Mouse (Mus musculus) erythroid progenitor cell, adult 5-6 weeks (primary cell): ENCODE measurements at regions not wholly inside any gene's neighbourhood (a gene's known extent, or its start where the extent isn't known, plus 50 kb on each side); places are given as distances from the start of the nearest gene placed in this dataset.
A peak's percentile ranks its signal among the peaks of the same experiment; 100 is the strongest.

Source experiments
- ATAC-seq: replicated peaks from 2 replicates; pipeline ENCODE4 v1.8.0; 2016; ENCODE audit warnings: moderate number of reproducible peaks, mild to moderate bottlenecking, moderate TSS enrichment, inconsistent platforms; ENCODE audit not compliant: poor library complexity, low FRiP score, severe bottlenecking

GRCm38 (mm10) chr16:18683556-18683955 lies 53.8 kb upstream of the Sept5 start:
- ATAC-seq: 0 out of 2 replicates have a peak, but pooled peaks have one; percentile 19

DNA sequence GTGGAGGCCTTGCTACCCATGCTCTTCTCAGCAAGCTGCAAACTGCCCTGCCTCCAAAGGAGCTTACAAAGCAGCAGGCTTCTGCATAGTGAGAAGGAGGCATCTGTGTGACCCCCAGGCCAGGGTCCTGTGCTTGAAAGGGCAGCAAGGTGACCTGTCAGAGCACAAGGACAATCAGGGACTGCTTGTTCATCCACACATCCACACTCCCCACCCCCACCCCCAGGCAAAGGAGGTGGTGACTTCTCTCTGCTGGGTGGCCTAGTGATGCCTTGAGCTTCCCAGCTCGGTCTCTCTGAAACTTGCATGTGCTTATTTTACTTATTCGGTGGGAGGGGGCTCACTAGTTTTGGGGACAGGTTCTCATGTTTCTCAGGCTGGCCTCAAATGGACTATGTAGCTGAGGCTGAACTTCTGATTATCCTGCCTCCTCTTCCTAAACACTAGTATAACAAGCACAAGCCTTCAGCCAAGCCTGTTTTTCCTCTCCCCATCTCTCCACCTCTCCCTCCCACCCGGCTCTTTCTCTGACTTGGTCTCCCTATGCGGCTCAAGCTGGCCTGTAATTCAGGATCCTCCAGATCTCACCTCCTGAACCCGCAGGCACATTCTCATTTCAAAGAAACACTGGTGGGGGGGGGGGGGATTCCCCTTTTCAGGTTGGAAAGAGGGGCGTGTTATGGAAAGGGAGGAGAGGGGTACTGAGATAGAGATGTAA lies 56.4 kb upstream of the Sept5 start:
- no peak for ATAC-seq

DNA sequence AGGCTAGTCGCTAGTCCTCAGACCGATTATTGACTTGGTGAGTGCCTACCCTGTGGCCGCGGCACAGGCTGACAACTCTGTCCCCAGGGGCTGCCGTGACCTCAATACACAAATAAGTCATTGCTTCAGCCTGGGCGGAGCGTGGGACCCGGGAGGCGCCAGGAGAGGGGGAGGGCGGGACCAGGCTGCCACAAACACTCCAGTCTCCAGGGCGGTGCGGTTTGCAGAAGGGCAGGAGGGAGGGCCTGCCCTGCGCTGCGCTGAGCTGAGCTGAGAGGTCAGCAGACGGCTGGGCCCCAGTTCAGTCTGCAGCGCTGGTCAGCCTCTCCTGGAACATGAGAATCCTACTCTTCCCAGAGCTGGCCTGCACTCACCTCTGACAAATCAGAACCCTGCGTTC lies 57.2 kb upstream of the Sept5 start:
- ATAC-seq: no peak

DNA sequence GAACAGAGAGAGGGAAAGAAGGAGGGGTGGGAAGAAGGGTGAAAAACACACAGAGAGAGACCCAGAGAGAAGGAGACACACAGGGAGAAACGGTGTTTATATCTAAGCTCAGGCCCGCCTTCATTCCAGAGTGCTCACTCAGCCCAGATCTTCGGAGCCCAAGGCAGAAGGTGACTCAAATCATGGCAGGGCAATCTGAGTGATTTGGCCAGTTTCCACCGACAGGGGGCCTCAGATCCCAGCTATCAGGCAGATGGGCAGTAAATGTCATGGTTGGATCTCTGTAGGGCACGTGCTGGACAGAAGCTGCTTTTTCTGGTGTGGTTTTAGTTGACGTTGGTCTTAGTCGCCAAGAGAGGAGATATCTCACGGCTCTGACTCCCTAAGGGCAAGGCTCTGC lies 57.6 kb upstream of the Sept5 start:
- ATAC-seq: no peak

DNA sequence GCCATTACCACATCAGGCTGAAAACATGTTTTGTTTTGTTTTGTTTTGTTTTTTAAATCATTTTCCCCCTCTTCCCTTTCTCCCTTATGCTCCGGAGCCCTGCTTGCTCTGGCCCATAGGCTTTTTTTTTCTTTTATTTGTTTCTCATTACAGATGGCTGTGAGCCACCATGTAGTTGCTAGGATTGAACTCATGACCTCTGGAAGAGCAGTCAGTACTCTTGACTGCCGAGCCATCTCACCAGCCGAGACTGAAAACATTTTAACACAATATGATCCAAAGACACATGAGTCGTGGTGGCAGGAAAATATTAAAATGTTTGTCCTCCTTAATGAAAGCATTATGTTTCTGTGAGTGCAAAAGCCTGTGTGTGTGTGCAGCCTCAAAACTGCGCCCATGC lies 65.8 kb upstream of the Sept5 start:
- ATAC-seq: no peak

GRCm38 (mm10) chr16:18696074-18696819 lies 66.5 kb upstream of the Sept5 start:
- no peak for ATAC-seq

DNA sequence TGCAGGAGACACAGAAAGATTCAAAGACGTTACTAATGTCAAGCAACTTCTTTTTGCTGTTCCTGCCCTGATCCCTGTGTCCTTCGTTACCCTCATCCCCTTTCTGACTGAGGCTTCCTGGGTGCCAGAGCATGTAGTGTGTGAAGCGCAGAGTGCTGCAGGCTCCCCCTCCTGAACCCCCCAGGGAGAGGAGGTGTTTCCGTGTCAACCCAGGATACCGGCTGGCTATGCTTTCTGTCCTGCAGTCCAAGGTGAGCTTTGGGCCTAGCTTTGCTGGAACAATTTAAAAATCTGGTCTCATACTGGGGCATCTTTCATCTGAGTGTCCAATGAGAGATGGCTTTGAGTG lies 67.0 kb upstream of the Sept5 start:
- no peak for ATAC-seq

DNA sequence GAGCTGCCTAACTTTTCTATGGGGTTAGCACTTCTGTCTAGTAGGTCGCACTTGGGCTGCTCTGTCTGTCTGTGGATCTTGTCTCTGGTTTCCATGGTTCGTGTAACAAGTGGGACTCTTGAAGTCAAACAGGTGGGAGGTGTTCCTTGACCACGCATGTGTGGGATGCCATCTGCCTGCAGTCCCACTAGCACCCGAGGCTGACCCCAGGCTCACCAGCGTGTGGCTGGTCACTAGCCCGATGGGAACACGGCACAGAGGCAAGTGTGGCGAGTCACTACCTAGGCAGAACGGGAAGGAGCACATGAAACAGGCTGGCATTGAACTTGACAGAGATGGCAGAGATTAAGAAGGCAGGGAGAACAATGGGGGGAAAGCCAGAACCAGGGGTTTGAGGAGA lies 72.5 kb upstream of the Cldn5 start:
- ATAC-seq: no peak

- no peak for ATAC-seq
Measured at GRCm38 (mm10) chr16:18705028-18705648, 71.5 kb upstream of the Cldn5 start.

DNA sequence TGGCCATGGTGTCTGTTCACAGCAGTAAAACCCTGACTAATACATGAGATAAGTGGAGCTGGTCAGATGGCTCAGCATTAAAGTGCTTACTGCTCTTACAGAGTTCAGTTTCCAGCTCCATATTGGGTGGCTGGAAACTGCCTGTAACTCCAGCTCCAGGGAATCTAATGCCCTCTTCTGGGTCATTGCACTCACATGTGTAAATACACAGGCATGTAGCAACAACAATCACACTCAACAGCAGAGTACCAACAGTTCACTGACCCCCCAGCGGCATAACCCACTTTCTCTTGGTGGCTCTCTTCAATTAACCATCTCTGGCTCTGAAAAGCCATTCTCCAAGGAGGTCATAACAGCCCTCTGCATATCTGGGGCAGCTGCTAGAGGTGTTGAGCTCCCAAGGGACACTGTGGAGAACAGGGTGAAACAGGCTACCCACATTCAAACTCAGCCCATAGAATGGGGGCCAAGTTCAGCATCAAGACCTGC lies 65.0 kb upstream of the Cldn5 start:
- no peak for ATAC-seq

DNA sequence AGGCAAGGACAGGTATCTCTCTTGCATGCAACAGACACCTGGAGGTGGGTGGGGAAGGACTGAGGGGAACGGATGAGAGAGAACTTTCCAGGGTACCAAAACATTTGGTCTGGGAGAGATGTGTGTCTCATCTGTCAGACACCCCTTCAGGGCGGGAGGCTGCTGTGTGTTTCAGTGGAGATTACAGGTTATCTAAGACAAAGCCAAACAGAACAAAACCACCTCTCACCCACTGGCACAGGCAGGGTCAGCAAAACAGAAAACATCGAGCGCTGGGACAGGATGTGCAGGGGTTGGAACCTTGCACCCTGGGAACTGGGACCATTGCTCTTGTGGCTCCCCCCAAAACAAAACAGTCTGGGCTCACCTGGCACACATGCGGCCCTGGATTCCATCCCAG lies 63.6 kb upstream of the Cldn5 start:
- no peak for ATAC-seq

GRCm38 (mm10) chr16:18715381-18715780 lies 61.3 kb upstream of the Cldn5 start:
- no peak for ATAC-seq

DNA sequence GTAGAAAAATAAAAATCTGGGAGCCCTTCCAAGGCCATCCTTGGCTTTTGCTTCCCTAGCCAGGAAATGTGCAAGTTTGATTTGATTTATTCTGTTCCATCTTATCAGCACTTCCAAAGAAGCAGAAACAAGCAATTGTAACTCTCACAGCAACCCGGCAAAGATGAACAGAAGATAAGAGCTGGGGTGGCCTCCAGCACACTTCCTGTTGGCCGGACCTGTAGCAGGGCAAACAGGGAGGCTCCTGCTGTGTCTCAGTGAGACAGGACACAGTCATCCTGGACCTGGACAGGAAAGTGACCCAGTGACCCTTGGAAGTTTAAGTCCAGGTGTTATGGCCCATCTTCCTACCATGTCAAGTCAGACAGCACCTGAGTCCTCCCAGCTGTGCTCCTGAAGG lies 58.6 kb upstream of the Cldn5 start:
- no peak for ATAC-seq

DNA sequence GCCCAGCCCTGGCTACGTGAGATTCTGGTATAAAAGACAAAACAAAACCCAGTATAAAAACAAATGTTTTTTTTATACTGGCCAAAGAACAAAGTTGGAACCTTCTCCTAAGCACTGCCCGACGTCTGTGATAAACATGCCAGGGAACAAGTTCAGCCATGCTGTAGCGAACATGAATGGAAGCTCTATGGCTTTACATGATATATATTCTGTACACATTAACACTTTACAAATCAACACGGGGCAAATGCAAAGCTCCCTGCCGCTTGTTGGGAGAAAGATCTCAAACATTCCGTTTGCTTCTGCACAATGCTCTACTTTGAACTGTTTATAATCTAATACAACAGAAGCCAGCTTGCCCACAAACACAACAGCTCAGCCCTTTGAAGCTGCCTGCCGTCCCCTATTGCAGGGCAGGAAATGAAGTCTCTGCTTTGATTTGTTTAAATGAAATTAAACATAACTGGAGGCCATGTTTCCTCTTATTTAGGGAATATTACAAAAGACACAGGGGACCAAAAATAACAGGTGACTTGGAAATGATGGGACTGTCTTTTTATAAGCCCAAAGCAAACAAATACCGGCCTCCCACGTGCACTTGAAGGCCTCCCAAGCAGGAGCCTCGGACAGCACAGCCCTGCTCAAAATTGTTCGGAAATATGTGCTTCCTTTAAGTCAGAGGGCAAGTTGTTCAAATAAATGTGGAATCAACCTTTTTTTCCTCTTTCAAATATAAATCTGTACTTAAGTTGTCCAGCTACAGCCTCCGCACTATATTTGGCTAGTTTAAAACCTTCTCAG lies 56.0 kb upstream of the Cldn5 start:
- no peak for ATAC-seq

DNA sequence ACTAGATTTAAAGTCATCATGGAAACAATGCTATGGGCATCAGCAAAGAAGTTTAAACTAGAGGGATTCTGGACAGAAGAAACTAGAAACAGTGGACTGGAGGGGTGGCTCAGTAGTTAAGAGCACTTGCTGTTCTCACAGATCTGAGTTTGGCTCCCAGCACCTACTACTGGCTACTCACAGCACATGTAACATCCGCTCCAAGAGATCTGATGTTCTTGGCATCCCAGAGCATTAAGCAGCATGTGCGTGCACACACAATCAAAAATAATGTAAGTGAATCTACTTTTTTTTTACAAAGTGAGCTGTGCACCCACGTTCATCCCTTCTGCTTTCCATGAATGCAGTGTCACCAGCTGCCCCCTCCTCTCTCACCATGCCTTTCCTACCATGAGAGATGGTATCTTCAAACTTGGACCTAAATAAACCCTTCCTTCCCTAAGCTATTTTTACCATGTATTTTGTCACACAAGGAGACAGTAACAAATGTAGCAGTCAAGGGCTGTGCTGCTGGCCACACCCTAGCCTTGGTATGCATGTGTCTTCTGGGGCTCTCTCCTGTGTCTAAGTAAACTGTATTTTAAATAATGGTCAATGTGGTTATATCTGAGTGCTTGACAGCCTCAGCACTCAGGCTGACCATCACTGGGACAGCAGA lies 53.3 kb upstream of the Cldn5 start:
- no peak for ATAC-seq

- ATAC-seq: no peak
Measured at GRCm38 (mm10) chr16:18723874-18724273, 52.8 kb upstream of the Cldn5 start.

- ATAC-seq: no peak
Measured at GRCm38 (mm10) chr16:18724706-18725105, 51.9 kb upstream of the Cldn5 start.
